In the genomic region with DNA sequence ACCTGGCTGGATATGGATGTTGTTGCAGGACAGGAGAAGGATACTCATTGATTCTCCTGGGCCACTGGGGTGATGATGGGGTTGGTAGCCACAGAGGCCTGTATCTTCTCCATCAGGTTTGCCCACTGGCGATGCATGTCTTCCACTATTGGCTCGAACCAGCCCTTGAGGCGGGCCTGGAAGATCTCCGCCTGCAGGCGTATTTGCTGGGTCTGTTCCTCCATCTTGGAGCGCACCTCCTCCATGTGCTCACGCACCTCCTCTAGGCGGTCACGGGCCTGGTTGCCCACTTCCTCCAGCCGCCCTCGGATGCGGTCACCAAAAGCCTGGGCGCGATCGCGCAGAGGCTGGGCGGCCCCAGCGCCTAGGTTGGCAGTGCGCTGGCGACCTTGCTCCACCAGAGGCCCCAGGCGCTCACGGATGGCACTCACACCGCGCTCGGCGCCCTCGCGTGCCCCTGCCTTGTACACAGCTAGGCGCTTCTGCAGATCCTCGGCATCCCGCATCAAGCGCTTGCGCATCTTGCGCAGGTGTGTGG, we compare ENCODE assay signal across 23 mouse cellular contexts. TPM values are rescaled to one million over a fixed set of nuclear protein-coding genes. Genes with fewer than 3 reads are reported as not detected.
A peak's percentile ranks its signal among the peaks of the same experiment; 100 is the strongest.
DNase-seq lines count a peak whose midpoint lies in the region; ATAC-seq and TF ChIP-seq lines count a peak whose summit lies in the region.
"Had no signal": no experiment of that assay in that cellular context is flagged by ENCODE, and none has a peak within 500 bp of the region (broad histone marks: within the 10 kb centered on the region; RNA-seq: fewer than 3 reads in every experiment).

No protein-coding gene starts in this region.

- DNase-seq in heart, embryonic 10.5 days (ENCODE audit: low spot score): peak; percentile 71
- no peak for DNase-seq in heart, adult 18-20 months
- DNase-seq in midbrain, embryonic 11.5 days (ENCODE audit: low spot score, missing footprints): peak; percentile 59
- no peak for DNase-seq in T-cell, adult 2 months (ENCODE audit: low spot score)
- DNase-seq in layer of hippocampus, postnatal 36 days: no peak
- DNase-seq: adrenal gland, adult 2 months; B cell, adult 2 months; cerebellum, postnatal 36 days; heart, postnatal 10 days; kidney, postnatal 25 days; retina, postnatal 1 day; spleen, adult 18-20 months had no signal

- H3K27me3 ChIP-seq in heart, embryonic 10.5 days (ENCODE audit: insufficient read depth, poor library complexity, severe bottlenecking): no peaks in the 10 kb centered on the region
- no peaks in the 10 kb centered on the region for H3K27me3 ChIP-seq in midbrain, embryonic 11.5 days (ENCODE audit: control insufficient read depth, insufficient read depth, low read length)
- no peaks in the 10 kb centered on the region for H3K27me3 ChIP-seq in midbrain, embryonic 15.5 days (replicated peaks)
- H3K27me3 ChIP-seq: embryonic facial prominence, embryonic 13.5 days; forebrain, embryonic 15.5 days; limb, embryonic 15.5 days had no signal

- ATAC-seq in midbrain, embryonic 11.5 days (ENCODE audit: low FRiP score): no peak
- no peak for ATAC-seq in midbrain, embryonic 15.5 days (replicated peaks)
- ATAC-seq: forebrain, embryonic 15.5 days had no signal

- no peak for TF ChIP-seq POLR2A in bone marrow macrophage, adult 2 months (IDR thresholded peaks at IDR 0.05; ENCODE audit: borderline replicate concordance, low read depth, low read length)
- TF ChIP-seq POLR2A in olfactory bulb, adult 2 months (IDR thresholded peaks at IDR 0.05; ENCODE audit: insufficient read depth, low read depth, low read length): no peak

- peaks cover 20% of the 10 kb centered on the region for H3K36me3 ChIP-seq in heart, embryonic 10.5 days
- peaks cover 9% of the 10 kb centered on the region for H3K36me3 ChIP-seq in midbrain, embryonic 11.5 days (ENCODE audit: control insufficient read depth, insufficient read depth, low read length)
- H3K36me3 ChIP-seq in midbrain, embryonic 15.5 days (replicated peaks): no peaks in the 10 kb centered on the region
- H3K36me3 ChIP-seq: forebrain, embryonic 15.5 days had no signal

- peaks cover 72% of the 10 kb centered on the region for H3K4me1 ChIP-seq in heart, embryonic 10.5 days
- H3K4me1 ChIP-seq in midbrain, embryonic 11.5 days (ENCODE audit: control insufficient read depth, insufficient read depth, low read length): peaks cover 17% of the 10 kb centered on the region
- H3K4me1 ChIP-seq in midbrain, embryonic 15.5 days: peaks cover 18% of the 10 kb centered on the region
- H3K4me1 ChIP-seq in bone marrow macrophage, adult 2 months (ENCODE audit: control insufficient read depth, insufficient read depth, low read length): peaks cover 53% of the 10 kb centered on the region
- H3K4me1 ChIP-seq in olfactory bulb, adult 2 months (ENCODE audit: control insufficient read depth, insufficient read depth, low read length): peaks cover 32% of the 10 kb centered on the region

- H3K4me3 ChIP-seq in heart, embryonic 10.5 days: peak overlapping the region; percentile 59; the same call in 1 of the 2 replicates
- H3K4me3 ChIP-seq in midbrain, embryonic 11.5 days (ENCODE audit: low read depth, low read length): no peak overlapping the region
- H3K4me3 ChIP-seq in midbrain, embryonic 15.5 days: no peak overlapping the region
- H3K4me3 ChIP-seq in bone marrow macrophage, adult 2 months (ENCODE audit: insufficient read depth, low read length): peak overlapping the region; percentile 92
- H3K4me3 ChIP-seq in olfactory bulb, adult 2 months (ENCODE audit: insufficient read depth, low read depth, low read length): peak overlapping the region; percentile 25
- H3K4me3 ChIP-seq: embryonic facial prominence, embryonic 13.5 days; forebrain, embryonic 15.5 days; limb, embryonic 15.5 days; midbrain, embryonic 10.5 days had no signal

- H3K9ac ChIP-seq in midbrain, embryonic 11.5 days (ENCODE audit: low read length): no peak overlapping the region
- H3K9ac ChIP-seq in midbrain, embryonic 15.5 days: no peak overlapping the region
- H3K9ac ChIP-seq: embryonic facial prominence, embryonic 13.5 days; forebrain, embryonic 15.5 days; limb, embryonic 15.5 days had no signal

- 92% methylated on average over 34 of the region's 34 CpGs for WGBS in heart, embryonic 10.5 days
- WGBS in midbrain, embryonic 11.5 days: 96% methylated on average over 34 of the region's 34 CpGs
- WGBS in midbrain, embryonic 15.5 days: 97% methylated on average over 33 of the region's 34 CpGs
- WGBS in olfactory bulb, adult 2 months: 94% methylated on average over 34 of the region's 34 CpGs

- no peak overlapping the region for H3K4me2 ChIP-seq in midbrain, embryonic 11.5 days
- H3K4me2 ChIP-seq in midbrain, embryonic 15.5 days: no peak overlapping the region
- H3K4me2 ChIP-seq: embryonic facial prominence, embryonic 13.5 days; forebrain, embryonic 15.5 days; limb, embryonic 15.5 days had no signal

- TF ChIP-seq CTCF in bone marrow macrophage, adult 2 months (IDR thresholded peaks at IDR 0.05; ENCODE audit: low read depth, low read length): no peak
- no peak for TF ChIP-seq CTCF in olfactory bulb, adult 2 months (IDR thresholded peaks at IDR 0.05; ENCODE audit: insufficient read depth, low read depth, low read length)

- no peaks in the 10 kb centered on the region for H3K9me3 ChIP-seq in heart, embryonic 10.5 days
- peaks cover 4% of the 10 kb centered on the region; the same call in 1 of the 2 replicates for H3K9me3 ChIP-seq in midbrain, embryonic 11.5 days (ENCODE audit: control insufficient read depth, low read length)
- no peaks in the 10 kb centered on the region for H3K9me3 ChIP-seq in midbrain, embryonic 15.5 days
- H3K9me3 ChIP-seq: forebrain, embryonic 15.5 days; limb, embryonic 15.5 days had no signal

- peak overlapping the region; percentile 11; the same call in 1 of the 2 replicates for H3K27ac ChIP-seq in heart, embryonic 10.5 days
- H3K27ac ChIP-seq in midbrain, embryonic 11.5 days (ENCODE audit: low read depth, low read length): no peak overlapping the region
- no peak overlapping the region for H3K27ac ChIP-seq in midbrain, embryonic 15.5 days
- peak overlapping the region; percentile 98; the same call in 1 of the 2 replicates for H3K27ac ChIP-seq in bone marrow macrophage, adult 2 months (ENCODE audit: insufficient read depth, low read depth, low read length)
- no peak overlapping the region for H3K27ac ChIP-seq in olfactory bulb, adult 2 months (ENCODE audit: insufficient read depth, low read depth, low read length)
- H3K27ac ChIP-seq: embryonic facial prominence, embryonic 13.5 days; forebrain, embryonic 15.5 days; limb, embryonic 15.5 days; midbrain, embryonic 10.5 days had no signal

RNA-seq across cellular contexts. Expression of a gene that starts 2.6 kb away (rescaled TPM):
- polyA plus RNA-seq in heart, embryonic 10.5 days (2016; fragmentation: Nextera tagmentation; extraction: Ambion mirVana): 326 and 523 TPM in 2 replicates
- 100 to 1,000 TPM; 270 to 319 TPM for total RNA-seq in heart, adult 18-20 months (2021)
- polyA plus RNA-seq in midbrain, embryonic 11.5 days (2014; fragmentation: Nextera tagmentation; extraction: Ambion mirVana): 180 and 196 TPM in 2 replicates
- 385 and 514 TPM in 2 replicates for polyA plus RNA-seq in midbrain, embryonic 15.5 days (2015; fragmentation: Nextera tagmentation; extraction: Ambion mirVana)
- polyA plus RNA-seq in bone marrow macrophage, adult 2 months (2012; ENCODE audit: insufficient read depth, insufficient read length, missing spikeins): 16,287 and 16,533 TPM in 2 replicates
- 1,139 and 1,603 TPM in 2 replicates for polyA plus RNA-seq in olfactory bulb, adult 2 months (2012; ENCODE audit: insufficient read depth, insufficient read length, low replicate concordance, missing spikeins)
- total RNA-seq in layer of hippocampus, postnatal 36 days (2021): 1,000 to 10,000 TPM; 2,147 to 2,303 TPM

RNA-seq across cellular contexts. Expression of a gene that starts 3.9 kb away (rescaled TPM):
- polyA plus RNA-seq in heart, embryonic 10.5 days (2016; fragmentation: Nextera tagmentation; extraction: Ambion mirVana): 5.4 and 19.9 TPM in 2 replicates
- total RNA-seq in heart, adult 18-20 months (2021): 10 to 100 TPM in 1 of 2 experiments, under 1 TPM in 1; 0.57 to 19.5 TPM
- polyA plus RNA-seq in midbrain, embryonic 11.5 days (2014; fragmentation: Nextera tagmentation; extraction: Ambion mirVana): 1.9 and 3.2 TPM in 2 replicates
- 1.5 and 1.6 TPM in 2 replicates for polyA plus RNA-seq in midbrain, embryonic 15.5 days (2015; fragmentation: Nextera tagmentation; extraction: Ambion mirVana)
- not detected in 2 replicates for polyA plus RNA-seq in bone marrow macrophage, adult 2 months (2012; ENCODE audit: insufficient read depth, insufficient read length, missing spikeins)
- polyA plus RNA-seq in olfactory bulb, adult 2 months (2012; ENCODE audit: insufficient read depth, insufficient read length, low replicate concordance, missing spikeins): not detected in 2 replicates
- total RNA-seq in layer of hippocampus, postnatal 36 days (2021): 1 to 10 TPM; 4.6 to 5.7 TPM

RNA-seq across cellular contexts. Expression of a gene that starts 15.1 kb away (rescaled TPM):
- polyA plus RNA-seq in heart, embryonic 10.5 days (2016; fragmentation: Nextera tagmentation; extraction: Ambion mirVana): 0.65 TPM in 1 of 2 replicates, not detected in the other
- total RNA-seq in heart, adult 18-20 months (2021): not detected
- polyA plus RNA-seq in midbrain, embryonic 11.5 days (2014; fragmentation: Nextera tagmentation; extraction: Ambion mirVana): not detected in 2 replicates
- polyA plus RNA-seq in midbrain, embryonic 15.5 days (2015; fragmentation: Nextera tagmentation; extraction: Ambion mirVana): not detected in 2 replicates
- polyA plus RNA-seq in bone marrow macrophage, adult 2 months (2012; ENCODE audit: insufficient read depth, insufficient read length, missing spikeins): not detected in 2 replicates
- polyA plus RNA-seq in olfactory bulb, adult 2 months (2012; ENCODE audit: insufficient read depth, insufficient read length, low replicate concordance, missing spikeins): not detected in 2 replicates
- not detected for total RNA-seq in layer of hippocampus, postnatal 36 days (2021)
- total RNA-seq: gastrocnemius, adult 8-10 months; heart, postnatal 10 days had no signal
- polyA plus RNA-seq: embryonic facial prominence, embryonic 13.5 days; forebrain, embryonic 15.5 days; intestine, embryonic 14.5 days; midbrain, embryonic 10.5 days; neural tube, embryonic 11.5 days had no signal

RNA-seq across cellular contexts. Expression of a gene that starts 15.2 kb away (rescaled TPM):
- polyA plus RNA-seq in heart, embryonic 10.5 days (2016; fragmentation: Nextera tagmentation; extraction: Ambion mirVana): 0.46 TPM in 1 of 2 replicates, not detected in the other
- total RNA-seq in heart, adult 18-20 months (2021): not detected
- polyA plus RNA-seq in midbrain, embryonic 11.5 days (2014; fragmentation: Nextera tagmentation; extraction: Ambion mirVana): not detected in 2 replicates
- polyA plus RNA-seq in midbrain, embryonic 15.5 days (2015; fragmentation: Nextera tagmentation; extraction: Ambion mirVana): not detected in 2 replicates
- not detected in 2 replicates for polyA plus RNA-seq in bone marrow macrophage, adult 2 months (2012; ENCODE audit: insufficient read depth, insufficient read length, missing spikeins)
- polyA plus RNA-seq in olfactory bulb, adult 2 months (2012; ENCODE audit: insufficient read depth, insufficient read length, low replicate concordance, missing spikeins): not detected in 2 replicates
- not detected for total RNA-seq in layer of hippocampus, postnatal 36 days (2021)
- total RNA-seq: gastrocnemius, adult 8-10 months; heart, postnatal 10 days; left cerebral cortex, adult 8-10 months had no signal
- polyA plus RNA-seq: embryonic facial prominence, embryonic 13.5 days; forebrain, embryonic 15.5 days; intestine, embryonic 14.5 days; limb, embryonic 15.5 days; midbrain, embryonic 10.5 days; neural tube, embryonic 11.5 days had no signal

RNA-seq across cellular contexts. Expression of a gene that starts 18.7 kb away (rescaled TPM):
- 10.8 TPM in 1 of 2 replicates, not detected in the other for polyA plus RNA-seq in heart, embryonic 10.5 days (2016; fragmentation: Nextera tagmentation; extraction: Ambion mirVana)
- total RNA-seq in heart, adult 18-20 months (2021): under 1 TPM in 1 of 2 experiments, not detected in 1; 0.75 TPM
- polyA plus RNA-seq in midbrain, embryonic 11.5 days (2014; fragmentation: Nextera tagmentation; extraction: Ambion mirVana): not detected in 2 replicates
- 1.2 TPM in 1 of 2 replicates, not detected in the other for polyA plus RNA-seq in midbrain, embryonic 15.5 days (2015; fragmentation: Nextera tagmentation; extraction: Ambion mirVana)
- 56.2 and 70.4 TPM in 2 replicates for polyA plus RNA-seq in bone marrow macrophage, adult 2 months (2012; ENCODE audit: insufficient read depth, insufficient read length, missing spikeins)
- polyA plus RNA-seq in olfactory bulb, adult 2 months (2012; ENCODE audit: insufficient read depth, insufficient read length, low replicate concordance, missing spikeins): not detected in 2 replicates
- not detected for total RNA-seq in layer of hippocampus, postnatal 36 days (2021)
- total RNA-seq: gastrocnemius, adult 8-10 months; left cerebral cortex, adult 8-10 months had no signal
- polyA plus RNA-seq: embryonic facial prominence, embryonic 13.5 days; forebrain, embryonic 15.5 days had no signal

Comparison
In these comparisons a context has a peak if more than half of its experiments do, and no peak if none do; other contexts are left out.
1. DNase-seq: peak in heart, embryonic 10.5 days (single experiment) and midbrain, embryonic 11.5 days (single experiment); none in heart, adult 18-20 months (0 of 2), T-cell, adult 2 months (single experiment) and layer of hippocampus, postnatal 36 days (0 of 2).
2. H3K27ac ChIP-seq: peak in heart, embryonic 10.5 days (single experiment) and bone marrow macrophage, adult 2 months (single experiment); none in midbrain, embryonic 11.5 days (single experiment), midbrain, embryonic 15.5 days (single experiment) and olfactory bulb, adult 2 months (single experiment).
3. H3K4me3 ChIP-seq: peak in heart, embryonic 10.5 days (single experiment), bone marrow macrophage, adult 2 months (single experiment) and olfactory bulb, adult 2 months (single experiment); none in midbrain, embryonic 11.5 days (single experiment) and midbrain, embryonic 15.5 days (single experiment).
4. RNA of a gene that starts 2.6 kb away (polyA plus RNA-seq): 16,287 to 16,533 TPM in bone marrow macrophage, adult 2 months; 1,139 to 1,603 TPM in olfactory bulb, adult 2 months, 326 to 523 TPM in heart, embryonic 10.5 days, 385 to 514 TPM in midbrain, embryonic 15.5 days and 180 to 196 TPM in midbrain, embryonic 11.5 days; every median in the first group is over 10 times any median in the second.